Mouse (Mus musculus): ENCODE measurements around the gene Cfap298.

Gene Cfap298

GRCm38 (mm10) chr16:90916040-90916481, 18.9 kb downstream of the Cfap298 start:
- in situ Hi-C loops (cut with MboI, MseI), result no loop called here

- in situ Hi-C loops (cut with MboI, MseI), result no loop called here
Observed at GRCm38 (mm10) chr16:90911766-90912165, 23.1 kb downstream of the Cfap298 start.

GRCm38 (mm10) chr16:90910855-90911533, 23.9 kb downstream of the Cfap298 start:
- in situ Hi-C loops (cut with MboI, MseI), result no loop called here

- in situ Hi-C loops (cut with MboI, MseI), result no loop called here
Observed at GRCm38 (mm10) chr16:90907250-90907649, 27.7 kb downstream of the Cfap298 start.

GRCm38 (mm10) chr16:90903300-90903699, 31.6 kb downstream of the Cfap298 start:
- in situ Hi-C loops (cut with MboI, MseI), result no loop called here

- in situ Hi-C loops (cut with MboI, MseI), result no loop called here
Observed at GRCm38 (mm10) chr16:90901364-90901763, 33.5 kb downstream of the Cfap298 start.

GRCm38 (mm10) chr16:90899498-90899897, 35.4 kb downstream of the Cfap298 start:
- in situ Hi-C loops (cut with MboI, MseI), result no loop called here

GRCm38 (mm10) chr16:90897651-90898050, 37.3 kb downstream of the Cfap298 start:
- in situ Hi-C loops (cut with MboI, MseI), result no loop called here

- in situ Hi-C loops (cut with MboI, MseI), result no loop called here
Observed at GRCm38 (mm10) chr16:90893792-90894191, 41.1 kb downstream of the Cfap298 start.

- in situ Hi-C loops (cut with MboI, MseI), result no loop called here
Observed at GRCm38 (mm10) chr16:90893019-90893418, 41.9 kb downstream of the Cfap298 start.

- in situ Hi-C loops (cut with MboI, MseI), result no loop called here
Observed at GRCm38 (mm10) chr16:90892081-90892480, 42.8 kb downstream of the Cfap298 start.

- in situ Hi-C loops (cut with MboI, MseI), result no loop called here
Observed at GRCm38 (mm10) chr16:90891601-90892000, 43.3 kb downstream of the Cfap298 start.

GRCm38 (mm10) chr16:90890683-90891082, 44.2 kb downstream of the Cfap298 start:
- in situ Hi-C loops (cut with MboI, MseI), result no loop called here

- in situ Hi-C loops (cut with MboI, MseI), result no loop called here
Observed at GRCm38 (mm10) chr16:90885781-90886565, 48.9 kb downstream of the Cfap298 start.

GRCm38 (mm10) chr16:90885351-90885750, 49.6 kb downstream of the Cfap298 start:
- in situ Hi-C loops (cut with MboI, MseI), result no loop called here

- in situ Hi-C loops (cut with MboI, MseI), result no loop called here
Observed at GRCm38 (mm10) chr16:90882501-90882977, 52.4 kb downstream of the Cfap298 start.

GRCm38 (mm10) chr16:90878135-90878860, 56.6 kb downstream of the Cfap298 start:
- in situ Hi-C loops (cut with MboI, MseI), result no loop called here

Measured in regulatory T cell (primary cell).